Mouse (Mus musculus) midbrain, embryonic 12.5 days (tissue): ENCODE data around the gene Kalrn. TPM values are rescaled to one million over a fixed set of nuclear protein-coding genes. Genes with fewer than 3 reads are reported as not detected.

ENCODE experiments used
- ATAC-seq: fragments of 200-750 bp; cut with Nextera tagmentation; 2 replicates; pipeline ENCODE4 v1.8.0; 2017; ENCODE audit warnings: low read depth, moderate TSS enrichment, moderate library complexity; ENCODE audit not compliant: low FRiP score
- H3K27ac ChIP-seq: fragments of 300-500 bp; sonication (generic); replicated peaks from 2 replicates; pipeline ENCODE4 v1.5.1; 2016; ENCODE audit warnings: mild to moderate bottlenecking
- H3K27me3 ChIP-seq: fragments of 300-500 bp; sonication (generic); 2 replicates; pipeline ENCODE4 v1.6.1; 2016; ENCODE audit warnings: mild to moderate bottlenecking
- H3K36me3 ChIP-seq: fragments of 300-500 bp; sonication (generic); 2 replicates; pipeline ENCODE4 v1.6.1; 2016
- H3K4me1 ChIP-seq: fragments of 300-500 bp; sonication (generic); 2 replicates; pipeline ENCODE4 v1.6.1; 2016
- H3K4me2 ChIP-seq: fragments of 300-500 bp; sonication (generic); replicated peaks from 2 replicates; pipeline ENCODE4 v1.6.1; 2016; ENCODE audit warnings: mild to moderate bottlenecking, moderate library complexity
- H3K4me3 ChIP-seq: fragments of 300-500 bp; sonication (generic); 2 replicates; pipeline ENCODE4 v1.5.1; 2016; ENCODE audit warnings: mild to moderate bottlenecking
- H3K9ac ChIP-seq: fragments of 300-500 bp; sonication (generic); replicated peaks from 2 replicates; pipeline ENCODE4 v1.6.1; 2016; ENCODE audit warnings: mild to moderate bottlenecking, moderate library complexity
- H3K9me3 ChIP-seq: fragments of 300-500 bp; sonication (generic); 2 replicates; pipeline ENCODE4 v1.6.1; 2016; ENCODE audit warnings: mild to moderate bottlenecking
- WGBS: fragments of 180-500 bp; shearing (Covaris S2); methylation state at CpG from one replicate; pipeline ENCODE4 v1.1.7; 2016; 5-methylcytosine and 5-hydroxymethylcytosine counted together
- polyA plus RNA-seq: library from polyadenylated mRNA; unstranded; fragments of >200 nt; fragmentation: Nextera tagmentation; extraction: Ambion mirVana; gene quantifications from 2 replicates; pipeline ENCODE4 v1.2.1, GENCODE M21; 2016

Kalrn gene
- polyA plus RNA-seq, 1 experiment from 2014 or later = 28.9 TPM

DNA sequence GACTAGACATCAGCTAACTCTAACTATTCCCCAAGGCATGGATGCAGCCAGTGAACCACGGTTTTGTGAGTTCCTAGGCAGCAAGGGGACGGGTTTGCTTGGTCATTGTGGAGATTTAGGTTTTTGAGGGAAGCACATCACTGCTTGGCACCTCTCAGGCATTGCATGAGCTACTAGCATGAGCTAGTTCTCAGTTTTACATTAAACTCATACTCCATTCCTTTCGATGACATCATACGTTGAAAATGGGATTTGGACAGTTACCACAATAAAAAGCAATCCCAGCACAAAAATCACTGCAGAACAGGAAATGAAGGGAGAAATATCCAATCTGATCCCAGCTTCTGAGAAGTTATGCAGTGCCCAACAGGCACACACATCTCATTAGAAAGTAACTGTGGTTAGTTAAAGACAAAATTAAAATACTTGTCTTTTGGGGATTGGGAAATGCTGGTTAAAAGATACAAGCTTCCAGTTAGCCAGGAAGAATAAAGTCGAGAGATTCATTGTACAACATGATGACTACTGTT is 23.8 kb downstream of the Kalrn start:
- H3K4me1 ChIP-seq = peaks cover 56% of the 10 kb centered on the region

DNA sequence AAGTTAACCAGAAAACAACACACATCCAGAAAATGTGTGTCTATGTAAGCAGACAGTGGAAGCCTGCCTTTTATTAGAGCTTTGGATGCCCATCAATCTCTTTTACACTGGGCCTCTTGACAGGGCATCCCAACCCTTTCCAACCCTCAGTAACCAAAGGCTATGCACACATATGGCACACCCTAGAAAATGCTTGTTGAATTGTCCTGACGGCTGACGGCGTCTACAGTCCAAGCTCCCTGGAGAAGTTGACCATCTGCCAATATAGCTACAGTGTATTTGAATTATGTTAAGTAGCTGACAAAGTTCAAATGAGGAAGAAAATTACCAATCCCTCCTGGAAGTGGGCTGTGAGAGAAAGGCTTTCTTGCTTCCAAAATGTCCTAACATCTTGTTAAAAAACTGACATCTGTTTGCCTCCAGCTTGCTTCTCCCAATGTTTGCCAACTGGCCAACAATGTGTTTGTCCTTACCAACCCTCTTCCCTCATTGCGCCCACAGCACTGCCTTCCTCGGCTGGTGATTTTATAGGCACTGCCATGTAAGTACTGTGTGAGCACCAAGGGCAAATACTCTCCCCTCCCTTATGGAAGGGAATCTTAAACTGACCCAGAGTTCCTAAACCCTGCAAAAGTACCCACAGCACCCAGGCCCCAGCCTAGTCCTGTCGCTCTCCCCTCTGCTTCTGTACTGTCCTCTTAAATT is 26.4 kb downstream of the Kalrn start:
- ATAC-seq = 0 out of 2 replicates have a peak, but pooled peaks have one; percentile 34
- Histone ChIP-seq H3K27ac (peak overlapping the region; percentile 50; the same call in 1 of the 2 replicates), H3K36me3 (no peaks in the 10 kb centered on the region), H3K9me3 (no peaks in the 10 kb centered on the region), H3K4me2 (no peak overlapping the region), H3K9ac (no peak overlapping the region), H3K4me1 (peaks cover 32% of the 10 kb centered on the region), H3K27me3 (no peaks in the 10 kb centered on the region), H3K4me3 (no peak overlapping the region)
- WGBS = 66% methylated on average over 6 of the region's 6 CpGs

More for the DNA sequence above, 23.8 kb downstream of the Kalrn start:
- Histone ChIP-seq H3K36me3 (no peaks in the 10 kb centered on the region), H3K9me3 (no peaks in the 10 kb centered on the region), H3K4me2 (no peak overlapping the region), H3K9ac (no peak overlapping the region), H3K27ac (no peak overlapping the region), H3K27me3 (no peaks in the 10 kb centered on the region), H3K4me3 (no peak overlapping the region)
- ATAC-seq = no peak
- WGBS = 90% methylated on average over 5 of the region's 5 CpGs

DNA sequence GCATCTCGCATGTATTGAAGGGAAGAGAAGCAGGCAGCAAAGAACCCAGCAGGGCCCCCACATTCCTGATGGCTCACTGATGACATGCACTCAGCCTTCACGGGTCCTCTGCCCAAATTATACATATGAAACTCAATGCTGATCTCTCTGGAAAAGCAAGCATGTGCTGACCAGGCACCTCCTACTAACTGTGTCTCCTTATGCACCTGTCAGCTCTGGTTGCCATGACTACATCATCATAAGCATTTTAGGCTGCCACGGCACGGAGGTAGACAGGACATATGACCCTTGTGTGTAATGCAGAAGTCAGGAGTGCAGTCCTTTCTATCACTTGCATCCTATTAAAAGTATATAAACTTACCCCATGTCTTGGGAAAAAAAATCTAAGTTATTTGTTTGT is 29.6 kb downstream of the Kalrn start:
- 82% methylated on average over 4 of the region's 4 CpGs for WGBS
- Histone ChIP-seq H3K4me1 (peaks cover 30% of the 10 kb centered on the region), H3K9me3 (no peaks in the 10 kb centered on the region), H3K4me2 (no peak overlapping the region), H3K27me3 (no peaks in the 10 kb centered on the region), H3K9ac (no peak overlapping the region), H3K36me3 (no peaks in the 10 kb centered on the region), H3K27ac (no peak overlapping the region), H3K4me3 (no peak overlapping the region)
- ATAC-seq = no peak

DNA sequence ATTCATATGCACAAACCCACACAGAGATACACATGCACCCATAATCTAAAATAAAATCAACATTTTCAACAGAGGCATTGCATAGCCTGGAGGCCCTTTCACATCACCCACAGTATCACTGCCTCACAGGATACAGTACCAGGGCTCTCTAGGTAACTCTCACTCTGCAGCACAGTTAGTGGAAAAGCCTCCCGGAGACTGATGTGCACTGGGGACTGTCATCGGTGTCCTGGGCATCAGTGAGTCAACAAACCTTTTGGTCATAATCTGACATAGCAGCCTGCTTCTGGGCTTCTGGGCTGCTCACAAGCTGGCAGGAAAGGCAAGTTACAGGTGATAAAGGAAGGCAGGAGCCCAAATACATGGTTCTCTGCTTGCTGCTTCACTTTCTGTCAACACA is 31.0 kb downstream of the Kalrn start:
- no peak overlapping the region for H3K4me3 ChIP-seq
- H3K36me3 ChIP-seq = no peaks in the 10 kb centered on the region
- no peak overlapping the region for H3K9ac ChIP-seq
- H3K27ac ChIP-seq = no peak overlapping the region
- H3K9me3 ChIP-seq = no peaks in the 10 kb centered on the region
- WGBS = 97% methylated on average over 2 of the region's 2 CpGs
- no peak overlapping the region for H3K4me2 ChIP-seq
- peaks cover 21% of the 10 kb centered on the region for H3K4me1 ChIP-seq
- no peak for ATAC-seq
- no peaks in the 10 kb centered on the region for H3K27me3 ChIP-seq

DNA sequence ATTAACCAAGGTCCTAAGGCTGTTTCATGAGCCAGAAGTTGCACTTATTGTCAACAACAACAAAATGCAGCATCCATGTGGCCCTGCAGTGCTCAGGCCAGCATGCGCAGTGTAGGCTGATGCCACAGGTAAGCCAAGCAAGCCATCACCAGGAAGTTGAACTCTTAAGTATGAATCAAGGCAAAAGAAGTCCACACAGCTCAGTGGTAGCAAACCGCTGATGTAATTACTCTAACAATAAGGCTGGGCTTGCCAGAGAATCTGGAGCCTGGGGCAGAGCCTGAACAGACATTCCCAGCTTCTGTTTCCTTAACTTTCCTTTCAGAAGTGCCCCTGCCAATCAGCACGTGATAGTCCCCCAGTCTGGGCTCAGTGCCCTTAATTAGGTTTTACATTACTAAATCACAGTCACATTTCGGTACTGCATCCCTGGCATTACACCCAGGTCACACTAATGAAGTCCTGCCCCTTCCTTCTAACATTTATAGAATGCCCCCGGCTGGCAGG is 34.6 kb downstream of the Kalrn start:
- WGBS = 81% methylated on average over 5 of the region's 5 CpGs
- H3K4me1 ChIP-seq = peaks cover 23% of the 10 kb centered on the region
- no peak overlapping the region for H3K4me3 ChIP-seq
- H3K27me3 ChIP-seq = no peaks in the 10 kb centered on the region
- H3K9ac ChIP-seq = no peak overlapping the region
- H3K27ac ChIP-seq = no peak overlapping the region
- no peaks in the 10 kb centered on the region for H3K9me3 ChIP-seq
- no peak overlapping the region for H3K4me2 ChIP-seq
- no peak for ATAC-seq
- H3K36me3 ChIP-seq = no peaks in the 10 kb centered on the region

DNA sequence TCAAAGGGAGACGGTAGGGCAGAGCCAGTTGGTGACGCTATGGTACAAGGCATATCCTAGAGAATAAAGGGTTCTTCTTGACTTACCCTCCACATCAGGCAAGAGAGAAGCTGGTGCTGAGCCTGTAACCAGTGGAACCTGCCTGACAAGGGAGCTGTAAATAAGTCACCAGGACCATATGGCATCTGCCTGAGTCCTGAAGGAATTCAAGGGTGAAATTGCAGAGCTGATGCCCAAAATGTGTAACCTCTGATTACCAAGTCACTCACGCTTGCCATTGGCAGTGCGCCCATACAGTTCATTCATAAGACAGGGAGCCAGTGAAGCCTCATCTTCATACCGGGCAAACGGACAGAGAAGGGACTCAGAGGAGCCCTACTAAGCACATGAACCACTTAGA is 37.0 kb downstream of the Kalrn start:
- H3K36me3 ChIP-seq = no peaks in the 10 kb centered on the region
- H3K4me1 ChIP-seq = peaks cover 28% of the 10 kb centered on the region
- no peaks in the 10 kb centered on the region for H3K9me3 ChIP-seq
- no peak for ATAC-seq
- H3K4me3 ChIP-seq = no peak overlapping the region
- no peak overlapping the region for H3K9ac ChIP-seq
- H3K27me3 ChIP-seq = no peaks in the 10 kb centered on the region
- no peak overlapping the region for H3K27ac ChIP-seq
- no peak overlapping the region for H3K4me2 ChIP-seq
- WGBS = 89% methylated on average over 6 of the region's 6 CpGs

DNA sequence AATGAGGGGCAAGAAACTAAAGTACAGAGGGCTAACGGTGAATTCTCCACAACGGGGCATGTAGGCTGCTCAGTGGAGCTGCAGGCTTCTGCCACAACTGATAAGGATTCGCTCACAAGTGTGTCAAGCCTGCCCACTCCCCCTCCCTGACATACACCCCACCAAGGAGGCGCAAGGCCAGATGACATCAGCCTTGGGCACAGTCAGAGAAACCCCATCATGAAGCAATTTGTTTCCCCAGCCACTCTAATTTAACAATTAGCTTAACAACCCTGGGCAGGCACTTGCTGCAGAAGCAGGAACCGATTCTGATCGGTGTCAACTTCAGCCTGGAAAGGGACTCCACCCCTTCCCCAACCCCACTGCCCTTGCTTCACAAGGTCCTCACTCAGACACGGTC is 38.2 kb downstream of the Kalrn start:
- no peaks in the 10 kb centered on the region for H3K9me3 ChIP-seq
- no peak overlapping the region for H3K9ac ChIP-seq
- H3K4me3 ChIP-seq = no peak overlapping the region
- no peak for ATAC-seq
- no peaks in the 10 kb centered on the region for H3K36me3 ChIP-seq
- no peaks in the 10 kb centered on the region for H3K27me3 ChIP-seq
- WGBS = 74% methylated on average over 7 of the region's 7 CpGs
- H3K4me1 ChIP-seq = peaks cover 28% of the 10 kb centered on the region
- H3K27ac ChIP-seq = no peak overlapping the region
- H3K4me2 ChIP-seq = no peak overlapping the region

DNA sequence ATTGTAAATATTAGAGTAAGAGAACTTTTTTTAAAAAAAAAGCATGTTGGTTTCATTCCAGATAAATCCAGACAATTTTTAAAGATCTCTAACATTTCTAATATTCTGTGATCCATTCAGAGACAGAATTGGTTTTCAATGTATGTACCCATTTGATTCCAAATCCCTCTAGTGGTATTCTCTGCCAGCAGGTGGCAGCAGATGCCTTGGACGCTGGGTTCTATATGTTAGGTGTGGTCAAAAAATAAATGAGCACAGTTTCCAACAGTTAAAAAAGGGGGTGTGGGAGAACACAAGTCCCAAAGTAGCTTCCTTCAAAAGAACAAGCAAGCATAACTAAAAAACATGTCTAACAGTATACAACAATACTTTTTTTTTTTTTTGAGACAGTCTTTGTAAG is 41.8 kb downstream of the Kalrn start:
- 3% methylated on average over 1 of the region's 1 CpGs for WGBS

DNA sequence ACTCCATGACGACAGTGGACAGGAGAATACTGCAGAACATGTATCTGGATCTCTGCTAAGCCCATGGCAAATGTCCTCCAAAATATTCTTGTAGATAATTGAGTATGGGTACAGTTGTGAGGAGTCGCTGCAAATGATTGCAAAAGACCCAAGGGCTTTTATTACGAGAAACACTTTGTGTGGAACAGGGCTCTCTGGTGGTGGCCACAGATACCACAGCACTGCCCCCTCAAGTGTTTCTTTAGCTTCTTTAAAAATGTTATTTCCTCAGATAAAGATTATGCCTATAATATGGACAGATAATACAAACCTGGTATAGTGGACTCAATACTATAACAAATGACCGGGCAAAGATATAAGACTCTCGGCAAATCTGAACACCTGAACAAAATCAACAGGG is 43.3 kb downstream of the Kalrn start:
- Histone ChIP-seq H3K9ac (no peak overlapping the region), H3K36me3 (no peaks in the 10 kb centered on the region), H3K4me2 (no peak overlapping the region), H3K4me3 (no peak overlapping the region), H3K27me3 (no peaks in the 10 kb centered on the region), H3K4me1 (peaks cover 16% of the 10 kb centered on the region), H3K27ac (no peak overlapping the region), H3K9me3 (no peaks in the 10 kb centered on the region)
- WGBS = 93% methylated on average over 5 of the region's 5 CpGs
- ATAC-seq = no peak

More for the DNA sequence above, 41.8 kb downstream of the Kalrn start:
- Histone ChIP-seq H3K9ac (no peak overlapping the region), H3K9me3 (no peaks in the 10 kb centered on the region), H3K4me2 (no peak overlapping the region), H3K27me3 (no peaks in the 10 kb centered on the region), H3K36me3 (no peaks in the 10 kb centered on the region), H3K4me3 (no peak overlapping the region), H3K27ac (no peak overlapping the region), H3K4me1 (peaks cover 24% of the 10 kb centered on the region)
- ATAC-seq = no peak

DNA sequence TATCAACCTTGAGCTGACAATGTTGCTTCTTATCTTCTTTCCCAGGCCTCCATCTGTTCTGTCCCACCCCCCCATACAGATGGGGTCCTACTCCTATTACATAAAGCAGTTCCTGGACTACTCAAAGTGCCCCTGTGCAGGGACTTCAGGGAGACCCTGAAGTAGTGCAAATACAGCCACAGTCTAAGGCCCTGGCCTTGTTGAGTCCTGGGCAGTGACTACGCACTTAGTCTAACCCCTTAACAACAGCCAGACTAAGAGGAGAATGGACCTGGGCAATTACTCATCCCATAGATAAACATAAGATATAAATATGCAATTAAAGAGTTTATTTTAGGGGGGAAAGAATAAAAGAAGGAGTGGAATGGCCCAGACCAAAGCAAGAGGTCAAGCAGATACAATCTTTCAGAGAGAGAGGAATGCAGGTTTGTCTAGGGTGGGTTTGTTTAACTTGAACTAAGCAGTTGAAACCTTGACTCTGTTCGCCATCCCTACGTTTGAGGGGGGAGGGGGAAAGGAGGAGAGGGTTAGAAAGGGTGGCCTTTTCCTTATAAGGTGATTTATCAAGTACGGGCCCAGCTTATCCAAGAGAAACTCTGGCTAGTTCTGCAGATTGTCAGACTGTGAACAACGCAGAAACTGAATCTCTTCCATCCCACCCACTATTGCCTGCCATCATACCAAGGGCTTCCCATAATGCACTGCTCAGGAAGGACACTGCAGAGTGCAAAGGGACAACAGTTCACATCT is 44.9 kb downstream of the Kalrn start:
- 70% methylated on average over 5 of the region's 5 CpGs for WGBS
- Histone ChIP-seq H3K9ac (no peak overlapping the region), H3K27ac (no peak overlapping the region), H3K27me3 (no peaks in the 10 kb centered on the region), H3K9me3 (no peaks in the 10 kb centered on the region), H3K4me2 (no peak overlapping the region), H3K4me3 (no peak overlapping the region), H3K4me1 (peaks cover 13% of the 10 kb centered on the region), H3K36me3 (no peaks in the 10 kb centered on the region)
- no peak for ATAC-seq

DNA sequence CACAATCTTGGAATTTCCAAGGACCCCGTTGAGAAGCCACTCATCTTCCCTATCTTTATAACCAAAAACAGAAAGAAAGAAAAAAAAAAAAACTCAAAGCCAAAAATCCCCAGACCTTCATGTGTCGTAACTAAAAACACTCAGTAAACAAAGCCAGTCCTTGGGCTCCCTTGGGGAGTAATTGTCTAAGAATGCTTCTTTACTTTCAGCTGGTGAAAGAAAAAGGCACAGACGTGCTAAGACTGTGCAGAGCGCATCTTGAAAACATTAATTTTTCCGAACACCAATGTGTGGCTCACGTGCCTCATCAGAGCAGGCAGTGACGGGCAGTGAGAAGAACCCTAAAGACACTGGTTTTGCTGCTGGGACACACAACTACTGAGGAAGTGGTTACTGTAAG is 47.0 kb downstream of the Kalrn start:
- H3K4me1 ChIP-seq = peaks cover 10% of the 10 kb centered on the region
- no peak overlapping the region for H3K27ac ChIP-seq
- H3K27me3 ChIP-seq = no peaks in the 10 kb centered on the region
- no peak overlapping the region for H3K4me2 ChIP-seq
- WGBS = 75% methylated on average over 7 of the region's 7 CpGs
- H3K9ac ChIP-seq = no peak overlapping the region
- no peaks in the 10 kb centered on the region for H3K9me3 ChIP-seq
- H3K4me3 ChIP-seq = no peak overlapping the region
- ATAC-seq = no peak
- no peaks in the 10 kb centered on the region for H3K36me3 ChIP-seq

DNA sequence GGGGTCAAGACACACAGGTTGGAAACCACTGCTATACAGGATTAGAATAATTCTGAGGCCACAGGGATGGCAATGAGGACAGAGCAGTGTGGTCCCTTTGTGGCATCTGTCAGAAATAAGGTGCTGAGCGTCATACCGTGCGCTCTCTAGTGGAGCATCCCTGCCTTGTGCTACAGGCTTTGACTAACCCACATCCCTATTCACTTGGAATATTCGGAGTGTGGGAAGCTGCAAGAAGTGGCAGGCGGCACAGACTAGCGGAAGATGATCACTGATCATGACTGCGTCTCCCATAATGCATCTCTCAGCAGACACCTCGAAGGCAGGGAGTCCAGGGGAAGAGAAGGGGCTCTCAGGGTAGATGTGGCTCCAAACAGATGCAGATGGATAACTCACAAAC is 47.5 kb downstream of the Kalrn start:
- ATAC-seq = no peak
- Histone ChIP-seq H3K9ac (no peak overlapping the region), H3K4me2 (no peak overlapping the region), H3K9me3 (no peaks in the 10 kb centered on the region), H3K4me3 (no peak overlapping the region), H3K27me3 (no peaks in the 10 kb centered on the region), H3K4me1 (peaks cover 10% of the 10 kb centered on the region), H3K27ac (no peak overlapping the region), H3K36me3 (no peaks in the 10 kb centered on the region)
- WGBS = 77% methylated on average over 8 of the region's 8 CpGs
